Mouse (Mus musculus) c-Kit-negative CD71-positive TER-119-positive erythroid progenitor cells, embryonic 14.5 days (primary cell): ENCODE measurements around the gene Pcif1.
"Not testable (repeated sequence)": the region's sequence is repeated elsewhere in the genome, so short reads cannot be mapped to it uniquely, and the experiment has no call there.

Experiments
- DNase-seq: peaks from one replicate; pipeline ENCODE4 v3.0.0-alpha.2; 2013; ENCODE audit warnings: low read depth, low spot score

The Pcif1 gene

DNA sequence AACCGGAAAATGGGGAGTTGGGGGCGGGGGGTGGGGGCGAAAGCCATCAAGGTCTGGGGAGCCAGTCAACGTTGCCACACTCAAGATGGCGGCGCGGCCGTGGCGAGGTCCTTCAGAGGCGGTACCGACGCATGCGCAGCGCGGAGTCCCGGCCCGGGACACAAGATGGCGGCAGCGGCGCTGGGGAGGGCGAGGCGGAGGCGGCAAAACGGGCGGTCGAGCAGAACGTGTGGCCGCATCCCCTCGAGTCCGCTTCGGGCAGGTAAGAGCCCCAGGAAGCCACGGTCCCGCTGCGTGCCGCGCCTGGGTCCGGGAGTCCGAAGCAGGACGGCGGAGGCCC is at the start of gene Pcif1:
Pcif1 (plus strand) TSS at position 77 of the 340 bp plus-strand sequence.
- peak; percentile 84 for DNase-seq

GRCm38 (mm10) chr2:164831029-164831428 is 48.1 kb upstream of the Pcif1 start:
- no peak for DNase-seq

DNA sequence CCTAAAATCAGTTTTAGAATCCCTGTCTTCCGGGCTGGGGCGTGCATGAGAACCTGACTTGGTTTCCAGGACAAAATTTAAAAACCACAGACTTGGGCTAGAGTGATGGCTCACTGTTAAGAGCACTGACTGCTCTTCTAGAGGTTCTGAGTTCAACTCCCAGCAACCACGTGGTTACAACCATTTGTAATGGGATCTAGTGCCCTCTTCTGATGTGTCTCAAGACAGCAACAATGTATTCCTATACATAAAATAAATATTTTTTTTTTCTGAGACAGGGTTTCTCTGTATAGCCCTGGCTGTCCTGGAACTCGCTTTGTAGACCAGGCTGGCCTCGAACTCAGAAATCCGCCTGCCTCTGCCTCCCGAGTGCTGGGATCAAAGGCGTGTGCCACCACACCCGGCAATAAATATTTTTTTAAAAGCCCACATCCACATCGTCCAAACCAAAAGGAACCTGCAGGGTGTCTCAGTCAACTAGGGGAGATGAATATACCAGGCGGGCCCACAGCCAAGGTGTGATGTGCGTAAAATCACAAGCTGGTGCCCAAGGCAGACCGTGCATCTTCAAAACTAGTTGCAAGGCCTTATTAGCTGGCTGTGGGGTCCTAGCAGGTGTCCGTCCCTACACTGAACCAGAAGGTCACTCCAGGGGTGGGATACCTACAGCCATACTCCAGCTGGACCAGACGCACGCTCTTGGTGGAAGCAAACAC is 46.9 kb upstream of the Pcif1 start:
- no peak for DNase-seq

GRCm38 (mm10) chr2:164832748-164833301 is 46.3 kb upstream of the Pcif1 start, which contains the start of gene Ctsa:
Gene Ctsa, plus strand, starts transcription at chr2:164832873.
- DNase-seq: no peak

- DNase-seq: peak; percentile 67
Measured at GRCm38 (mm10) chr2:164833314-164833959, 45.7 kb upstream of the Pcif1 start, which contains the start of gene Neurl2. Gene Neurl2, minus strand, starts transcription at chr2:164833456.

- DNase-seq: no peak
Measured at GRCm38 (mm10) chr2:164834531-164834930, 44.6 kb upstream of the Pcif1 start.

DNA sequence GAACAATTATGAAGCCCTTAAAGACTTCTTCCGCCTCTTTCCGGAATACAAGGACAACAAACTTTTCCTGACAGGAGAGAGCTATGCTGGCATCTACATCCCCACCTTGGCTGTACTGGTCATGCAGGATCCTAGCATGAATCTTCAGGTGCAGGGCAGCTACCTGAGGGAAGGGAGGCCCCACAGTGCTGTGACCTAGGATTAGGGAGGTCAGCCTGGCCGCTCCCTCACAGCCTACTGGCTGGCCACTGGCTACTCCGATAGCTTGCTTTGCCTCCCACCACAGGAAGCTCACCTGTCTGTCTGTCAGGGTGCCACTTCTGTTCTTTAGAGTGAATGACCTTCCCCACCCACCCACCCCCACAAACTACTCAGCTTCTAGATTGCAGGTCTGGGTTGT is 43.9 kb upstream of the Pcif1 start:
- DNase-seq: no peak

- no peak for DNase-seq
Measured at GRCm38 (mm10) chr2:164845782-164846181, 33.3 kb upstream of the Pcif1 start.

DNA sequence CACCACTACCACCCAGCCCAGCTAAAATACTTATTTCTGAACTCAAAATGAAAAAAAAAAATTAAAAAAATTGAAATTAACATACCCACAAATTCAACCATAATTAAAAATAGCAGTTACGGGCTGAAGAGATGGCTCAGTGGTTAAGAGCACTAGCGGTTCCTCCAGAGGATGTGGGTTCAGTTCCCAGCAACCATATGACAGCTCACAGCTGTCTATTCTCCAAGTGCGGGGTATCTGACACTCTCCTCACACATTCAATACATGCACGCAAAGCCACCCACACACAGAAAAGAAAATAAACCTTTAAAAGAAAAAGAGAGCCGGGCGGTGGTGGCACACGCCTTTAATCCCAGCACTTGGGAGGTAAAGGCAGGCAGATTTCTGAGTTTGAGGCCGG is 29.0 kb upstream of the Pcif1 start:
- DNase-seq: no peak

DNA sequence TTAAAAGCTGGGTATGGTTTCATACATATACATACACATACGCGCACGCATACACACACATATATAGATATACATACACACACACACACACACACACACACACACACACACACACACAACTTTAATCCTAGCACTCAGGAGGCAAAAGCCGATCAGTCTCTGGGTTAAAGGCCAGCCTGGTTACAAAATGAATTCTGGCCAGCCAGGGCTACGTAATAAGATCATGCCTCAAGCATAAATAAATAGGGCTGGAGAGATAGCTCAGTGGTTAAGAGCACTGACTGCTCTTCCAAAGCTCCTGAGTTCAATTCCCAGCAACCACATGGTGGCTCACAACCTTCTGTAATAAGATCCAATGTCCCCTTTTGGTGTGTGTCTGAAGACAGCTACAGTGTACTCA is 23.5 kb upstream of the Pcif1 start:
- not testable (repeated sequence) for DNase-seq

DNA sequence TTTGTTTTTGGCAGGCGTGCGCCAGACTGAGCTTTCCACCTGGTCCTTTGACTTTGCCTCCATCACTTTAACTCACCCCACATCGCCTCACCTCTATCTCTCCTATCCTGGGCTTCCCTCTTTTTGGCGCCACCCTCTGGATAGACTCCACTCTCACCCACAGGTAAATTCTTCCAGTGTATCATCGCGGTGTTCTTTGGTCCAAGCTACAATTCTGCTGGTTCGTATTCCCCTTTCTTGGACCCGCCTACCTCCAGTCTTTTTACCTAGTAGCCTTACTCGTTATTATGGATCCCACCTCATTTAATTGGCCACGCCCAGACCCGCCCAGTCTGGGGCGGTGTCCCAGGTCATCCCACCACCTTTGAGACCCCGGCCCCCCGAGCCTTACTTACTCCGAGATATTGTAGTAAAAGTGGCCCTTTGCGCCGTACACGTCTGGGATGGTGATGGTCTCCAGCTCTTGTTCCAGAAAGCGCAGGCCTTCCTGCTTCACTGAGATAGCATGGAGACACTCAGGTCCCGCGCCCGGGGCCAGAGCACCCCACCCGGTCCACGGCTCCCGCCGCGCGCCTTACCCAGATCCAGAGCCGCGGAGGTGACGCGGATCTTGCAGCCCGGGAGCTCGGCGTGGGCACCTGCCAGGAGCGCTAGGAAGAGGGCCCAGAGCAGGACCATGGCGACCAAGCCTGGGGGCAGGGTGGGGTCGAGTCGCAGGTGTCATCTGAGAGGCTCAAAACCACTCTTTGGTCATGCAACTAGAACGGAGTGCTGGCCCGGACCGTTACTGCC is 22.6 kb upstream of the Pcif1 start:
- no peak for DNase-seq

- DNase-seq: no peak
Measured at GRCm38 (mm10) chr2:164857101-164857821, 21.8 kb upstream of the Pcif1 start, which contains the start of gene Pltp. Gene Pltp, minus strand, starts transcription at chr2:164857711.

DNA sequence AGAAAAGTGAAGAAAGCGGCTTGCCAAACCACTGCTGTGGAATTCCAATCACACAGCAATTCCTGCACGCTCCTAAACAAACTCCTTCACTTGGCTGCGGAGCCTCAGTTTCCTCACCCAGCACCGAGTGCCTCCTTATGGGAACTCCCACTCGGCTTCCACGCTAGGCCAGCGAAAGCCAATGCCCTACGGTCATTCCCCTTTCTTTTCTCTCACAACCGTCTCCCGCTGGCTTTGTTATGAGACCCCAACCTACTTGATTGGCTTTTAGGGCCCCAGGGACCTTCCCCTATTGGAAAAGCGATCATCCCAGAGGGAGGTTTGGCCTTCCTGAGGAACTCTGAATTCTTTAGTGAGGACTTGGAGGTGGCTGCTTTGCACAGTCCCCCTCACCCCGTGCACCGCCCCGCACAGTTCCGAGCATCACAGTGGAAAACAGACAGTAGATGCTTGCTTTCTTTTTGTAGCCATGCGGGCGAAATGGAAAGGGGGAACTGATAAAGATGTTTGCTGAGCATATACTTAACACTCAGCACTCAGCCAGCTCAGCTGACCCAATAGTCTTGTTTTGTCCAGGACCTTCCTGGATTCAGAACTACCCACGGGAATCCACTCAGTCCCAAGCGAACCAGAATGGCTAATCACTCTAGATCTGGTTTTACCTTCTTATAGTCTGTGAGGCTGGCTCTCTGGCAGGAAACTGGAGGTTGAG is 21.1 kb upstream of the Pcif1 start:
- no peak for DNase-seq

GRCm38 (mm10) chr2:164859155-164859554 is 19.9 kb upstream of the Pcif1 start:
- no peak for DNase-seq

DNA sequence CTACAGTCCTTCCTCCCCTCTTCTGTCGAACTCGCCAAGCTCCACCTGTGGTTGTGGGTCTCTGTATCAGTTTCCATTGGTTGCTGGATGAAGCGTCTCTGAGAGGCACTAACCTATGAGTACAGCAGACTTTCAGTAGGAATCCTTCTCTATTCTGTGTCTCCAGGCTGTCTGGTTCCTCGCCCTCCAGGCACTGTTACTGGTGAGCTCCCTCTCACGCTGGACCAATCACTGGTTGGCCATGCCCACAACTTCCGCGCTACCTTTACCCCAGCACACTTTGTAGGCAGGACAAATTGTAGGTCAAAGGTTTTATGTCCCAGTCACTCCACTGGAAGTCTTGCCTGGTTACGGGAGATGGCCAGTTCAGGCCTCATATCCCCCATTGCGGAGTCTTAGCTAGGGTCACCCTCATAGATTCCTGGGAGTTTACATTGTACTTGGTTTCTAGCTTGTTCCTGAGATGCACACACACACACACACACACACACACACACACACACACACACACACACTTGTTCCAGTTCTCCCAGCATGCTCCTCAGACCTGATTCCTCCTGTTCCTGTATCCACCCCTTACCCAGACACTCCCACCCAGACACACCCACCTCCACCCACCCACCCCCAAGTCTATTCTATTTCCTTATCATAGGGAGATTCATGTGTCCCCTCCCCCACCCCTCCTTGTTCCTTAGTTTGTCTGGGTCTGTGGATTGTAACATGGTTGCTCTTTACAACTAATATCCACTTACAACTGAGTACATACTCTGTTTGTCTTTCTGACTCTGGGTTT is 19.3 kb upstream of the Pcif1 start:
- DNase-seq: no peak

- DNase-seq: no peak
Measured at GRCm38 (mm10) chr2:164861094-164861493, 18.0 kb upstream of the Pcif1 start.

- no peak for DNase-seq
Measured at GRCm38 (mm10) chr2:164862179-164862861, 16.8 kb upstream of the Pcif1 start.

DNA sequence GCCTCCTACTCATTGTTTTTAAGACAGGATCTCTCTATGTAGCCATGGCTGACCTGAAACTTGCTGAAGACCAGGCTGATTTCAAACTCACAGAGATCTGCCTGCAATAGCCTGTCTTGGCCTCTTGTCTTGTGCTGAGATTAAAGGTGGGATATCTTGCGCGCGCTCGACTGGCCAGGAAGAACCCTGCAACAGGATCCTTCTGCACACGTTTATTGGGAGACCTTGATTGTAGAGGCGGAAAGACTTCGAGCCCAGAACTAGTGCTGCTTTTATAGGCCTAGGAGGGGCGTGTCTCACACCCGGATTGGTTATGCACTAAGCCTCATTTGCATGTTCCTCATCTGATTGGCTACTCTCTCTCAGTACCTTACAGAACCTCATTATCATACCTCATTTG is 15.7 kb upstream of the Pcif1 start:
- DNase-seq: not testable (repeated sequence)

DNA sequence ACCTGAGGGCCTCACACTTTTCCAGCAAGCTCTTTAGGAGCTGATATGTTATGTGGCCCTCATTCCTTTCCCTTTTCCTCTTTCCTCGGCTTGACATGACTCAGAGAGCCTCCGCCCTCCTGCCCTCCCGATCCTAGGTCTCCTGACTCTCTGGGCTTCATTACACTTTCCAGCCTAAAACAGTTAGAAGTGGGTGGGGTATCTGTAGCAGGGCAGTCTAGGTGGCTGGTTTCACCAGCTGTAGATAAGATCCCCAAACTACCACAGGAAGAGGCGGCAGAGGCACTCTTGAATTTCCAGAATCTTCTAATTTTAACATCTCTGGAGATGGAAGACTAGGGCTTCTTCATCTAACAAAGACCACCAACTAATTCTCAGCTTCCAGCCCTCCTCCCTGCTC is 14.5 kb upstream of the Pcif1 start:
- no peak for DNase-seq
